Mouse (Mus musculus) regulatory T cell (primary cell): ENCODE results near the gene Hlx.

Experiments used
- in situ Hi-C: fragments of 300-600 bp; cut with MboI, MseI; formaldehyde crosslinking; loops from one replicate; pipeline ENCODE4 v1.15.1; 2025; ENCODE audit warnings: high pct_unique_total_duplicates

Hlx gene

DNA sequence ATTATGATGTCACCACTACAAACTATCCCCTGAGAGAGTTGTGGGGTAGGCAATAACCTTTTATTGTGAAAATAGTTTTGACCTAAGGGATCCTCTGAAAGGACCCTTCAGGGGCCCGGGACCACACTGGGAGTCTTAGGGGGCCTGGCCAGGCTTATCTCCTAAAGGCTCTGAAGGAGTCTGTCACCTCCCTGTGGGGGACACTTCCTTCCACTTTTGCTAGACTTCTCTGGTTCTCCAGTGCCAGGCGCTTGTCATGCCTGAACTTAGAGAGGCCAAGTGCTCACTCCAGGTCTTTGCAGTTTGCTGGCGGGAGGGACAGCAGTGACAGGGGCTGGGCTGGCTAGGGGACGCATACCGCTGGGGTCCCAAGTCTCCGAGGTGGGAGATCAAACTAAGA is 16.3 kb downstream of the Hlx start:
- in situ Hi-C loops, result no loop called here

DNA sequence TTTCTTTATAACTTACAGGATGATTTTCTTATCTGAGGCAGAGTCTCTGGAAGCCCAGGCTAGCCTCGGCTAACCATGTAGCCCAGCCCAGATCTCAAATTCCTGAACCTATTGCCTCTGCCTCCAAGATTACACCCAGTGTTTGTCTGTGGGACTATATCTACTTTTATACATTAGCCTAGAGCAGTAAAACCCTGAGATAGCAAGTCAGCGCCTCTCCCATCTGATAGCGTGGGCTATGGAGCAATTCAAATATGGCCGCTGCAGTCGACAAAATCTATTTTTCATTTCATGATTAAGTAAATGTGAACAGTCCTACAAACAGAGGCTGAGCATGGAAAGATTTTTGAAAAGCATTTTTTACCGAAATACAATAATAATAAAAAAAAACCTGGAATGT is 16.7 kb downstream of the Hlx start:
- in situ Hi-C loops, result no loop called here

DNA sequence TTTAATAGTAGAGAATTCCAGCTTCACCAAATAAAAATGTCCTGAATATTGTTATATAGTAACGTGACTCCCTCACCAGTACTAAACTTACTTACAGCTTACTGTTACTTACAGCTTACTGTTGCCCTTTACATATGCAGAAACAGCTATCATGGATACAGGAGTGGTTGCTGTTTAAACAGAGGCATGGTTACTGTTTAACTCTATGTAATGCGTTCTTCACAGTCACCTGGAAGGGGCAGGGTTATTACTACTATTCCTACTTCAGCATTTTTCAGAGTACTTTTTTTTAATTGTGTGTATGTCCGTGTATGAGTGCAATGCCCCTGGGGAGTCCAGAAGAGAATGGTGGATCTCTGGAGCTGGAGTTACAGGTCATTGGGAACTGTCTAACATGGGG is 17.9 kb downstream of the Hlx start:
- in situ Hi-C loops, result no loop called here

DNA sequence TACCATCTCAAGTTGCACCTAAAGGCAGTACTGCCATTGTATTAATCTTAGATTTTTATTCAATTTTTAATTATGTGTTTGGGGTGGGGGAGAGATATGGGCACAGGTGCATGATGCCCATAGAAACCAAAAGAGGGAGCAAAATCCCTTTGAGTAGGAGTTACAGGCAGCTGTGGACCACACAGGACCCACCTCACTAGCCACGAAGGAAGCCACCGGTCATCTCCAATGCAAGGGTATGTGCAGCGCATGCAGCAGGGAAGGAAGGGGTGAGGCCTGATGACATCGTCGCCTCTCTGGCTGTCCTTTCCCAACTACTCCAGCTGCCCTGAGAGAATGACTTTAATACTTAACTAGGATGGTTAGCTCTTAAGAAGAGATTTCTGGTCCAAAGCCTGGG is 18.7 kb downstream of the Hlx start:
- in situ Hi-C loops, result no loop called here

DNA sequence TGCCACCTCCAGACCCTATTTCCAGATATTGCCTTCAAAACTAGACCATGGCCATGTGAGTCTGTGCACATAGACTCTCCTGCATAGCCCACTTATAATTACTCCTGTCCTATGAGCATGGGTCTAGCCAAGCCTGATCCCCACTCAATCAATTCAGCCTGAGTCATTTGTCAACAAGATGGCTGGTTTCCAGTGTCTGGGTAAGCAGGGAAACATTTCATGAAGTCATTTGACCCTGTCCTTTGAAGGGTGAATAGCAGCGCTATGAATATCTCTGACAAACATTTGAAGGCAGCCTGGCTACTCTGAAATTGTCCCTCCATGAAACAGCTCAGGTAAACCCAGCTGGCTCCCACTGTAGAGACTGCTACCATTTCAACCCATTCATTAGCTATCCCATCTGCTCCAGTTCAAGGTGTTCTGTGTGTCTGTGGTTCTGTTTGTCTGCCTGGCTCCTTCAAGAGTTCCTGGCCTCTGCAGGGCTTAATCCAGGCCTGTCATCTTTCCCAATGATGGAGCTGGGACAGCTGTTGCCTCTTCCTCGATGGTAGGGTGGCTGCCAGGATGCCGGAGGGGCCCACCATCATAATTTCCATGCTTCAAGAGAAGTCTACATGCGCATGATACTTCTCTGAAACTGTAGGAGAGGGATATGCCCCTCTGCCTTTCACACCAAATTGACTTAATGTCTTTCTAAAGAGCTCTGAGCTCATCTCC is 24.7 kb downstream of the Hlx start:
- in situ Hi-C loops, result no loop called here

DNA sequence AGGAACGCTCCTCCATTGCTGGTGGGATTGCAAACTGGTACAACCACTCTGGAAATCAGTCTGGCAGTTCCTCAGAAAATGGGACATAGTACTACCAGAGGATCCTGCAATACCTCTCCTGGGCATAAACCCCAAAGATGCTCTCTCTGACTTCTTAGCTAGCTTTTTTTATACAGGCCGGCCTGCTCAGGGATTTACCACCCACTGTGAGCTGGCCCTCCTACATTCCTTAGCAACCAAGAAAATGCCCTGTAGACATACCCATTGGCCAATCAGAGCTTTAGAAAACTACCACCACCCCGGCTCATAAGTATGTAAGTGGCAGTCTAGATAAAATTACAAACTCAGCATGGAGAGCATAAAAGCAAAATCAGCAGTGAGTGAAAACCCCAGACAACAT is 27.5 kb downstream of the Hlx start:
- in situ Hi-C loops, result no loop called here

DNA sequence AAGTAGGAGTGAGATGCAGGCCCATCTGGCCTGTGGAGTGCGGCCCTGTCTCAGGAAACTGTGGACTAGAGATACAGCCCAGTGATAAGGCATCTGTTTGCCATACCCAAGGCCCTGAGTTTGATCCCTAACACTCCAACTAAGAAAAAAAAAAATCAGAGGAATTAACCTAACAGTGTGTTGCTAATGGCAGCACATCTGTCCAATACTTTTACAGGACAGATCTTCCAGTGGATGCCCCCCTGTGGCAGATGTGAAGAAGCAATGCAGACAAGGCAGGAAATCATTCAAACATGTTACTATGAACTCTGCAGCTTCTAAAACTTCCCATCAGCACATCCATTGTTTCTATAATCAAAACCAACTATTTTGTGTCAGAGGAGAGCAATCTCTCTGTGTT is 33.1 kb downstream of the Hlx start:
- in situ Hi-C loops, result no loop called here

DNA sequence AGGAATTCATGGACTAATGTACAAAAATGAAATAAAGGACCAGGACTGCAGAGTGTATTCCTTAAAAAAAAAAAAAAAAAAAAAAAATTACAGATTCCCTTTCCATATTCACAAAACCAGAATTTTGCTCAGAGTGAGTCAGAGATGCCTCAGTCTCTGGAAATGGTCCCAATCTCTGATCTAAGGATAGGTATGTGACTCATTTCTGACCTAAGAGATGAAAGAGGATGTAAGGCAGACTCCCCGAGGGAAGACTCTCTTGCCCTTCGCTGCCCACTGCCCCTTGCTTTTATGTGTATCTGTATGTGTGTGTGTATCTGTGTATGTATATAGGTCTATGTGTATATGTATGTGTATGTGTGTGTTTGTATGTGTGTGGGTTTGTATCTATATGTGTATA is 37.0 kb downstream of the Hlx start:
- in situ Hi-C loops, result no loop called here

DNA sequence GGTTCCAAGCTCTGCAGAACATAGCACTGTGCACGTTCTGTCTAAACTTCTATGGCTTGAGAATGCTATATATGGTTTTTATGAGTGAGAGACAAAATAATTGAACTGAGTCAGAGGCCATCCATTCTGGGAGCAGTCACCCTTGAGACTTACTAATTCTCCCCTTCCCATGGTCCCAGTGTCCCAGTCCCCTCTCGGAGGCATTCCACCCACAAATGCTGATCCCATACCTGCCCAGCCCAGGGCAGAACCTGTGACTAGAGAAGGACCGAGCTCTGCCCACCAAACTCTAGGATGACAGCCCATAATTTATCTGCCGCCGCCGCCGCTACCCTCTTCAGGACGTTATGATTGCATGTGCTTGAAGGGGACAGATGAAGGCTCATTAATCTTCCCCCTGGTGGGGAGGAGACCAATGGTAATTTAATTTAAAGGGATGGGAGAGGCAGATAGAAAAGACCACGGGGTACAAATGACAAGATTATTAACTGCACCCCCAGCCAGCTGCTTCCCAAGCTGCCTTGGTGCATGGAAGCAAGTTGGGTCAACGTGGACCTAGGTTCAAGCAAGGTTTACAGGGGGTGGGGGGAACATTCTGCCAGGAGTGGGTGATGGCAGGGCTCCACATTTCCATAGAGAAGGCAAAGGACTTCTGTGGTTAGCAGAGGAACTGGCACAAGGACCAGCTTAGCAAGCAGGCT is 40.1 kb downstream of the Hlx start:
- in situ Hi-C loops, result no loop called here

DNA sequence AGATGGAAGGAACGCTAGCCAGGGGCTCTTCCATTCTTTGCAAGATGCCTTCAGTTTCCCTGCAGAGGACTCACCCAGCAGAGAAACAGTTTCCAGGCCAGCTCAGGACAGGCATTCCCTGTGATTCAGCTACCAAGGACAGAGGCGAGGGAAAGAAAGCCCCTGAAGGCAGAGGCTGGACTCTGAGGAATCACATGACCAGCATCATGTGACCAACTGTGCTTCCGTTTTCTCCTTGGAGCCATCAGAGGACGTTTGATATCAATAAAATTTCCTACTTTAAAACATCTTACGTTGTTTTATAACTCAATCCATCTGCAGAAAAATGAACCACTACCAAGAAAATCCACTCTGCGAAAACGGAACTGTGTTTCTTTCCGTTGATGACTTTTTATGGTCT is 41.2 kb downstream of the Hlx start:
- in situ Hi-C loops, result no loop called here

DNA sequence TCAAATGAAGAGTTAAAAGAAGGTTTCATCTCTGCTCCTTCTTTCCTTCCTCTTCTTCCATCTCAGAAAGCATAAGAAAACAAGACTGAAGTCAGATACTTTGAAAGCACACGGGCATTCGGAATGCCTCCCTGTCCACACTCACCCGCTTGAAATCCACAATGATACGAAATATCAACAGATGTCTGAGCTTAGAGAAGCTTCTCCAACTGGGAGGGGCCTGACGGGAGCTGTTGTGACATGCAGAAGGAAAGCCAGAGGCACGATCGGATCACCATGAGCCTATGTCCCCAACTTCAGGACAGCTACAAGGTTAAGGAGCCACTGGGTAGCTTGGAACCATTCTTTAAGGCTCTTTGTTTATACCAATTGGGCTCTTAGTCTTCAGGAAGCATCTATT is 44.4 kb downstream of the Hlx start:
- in situ Hi-C loops, result loop anchor here (10.0 kb wide), 2 partner anchors 913 to 1883 kb away; no protein-coding TSS in a partner anchor

DNA sequence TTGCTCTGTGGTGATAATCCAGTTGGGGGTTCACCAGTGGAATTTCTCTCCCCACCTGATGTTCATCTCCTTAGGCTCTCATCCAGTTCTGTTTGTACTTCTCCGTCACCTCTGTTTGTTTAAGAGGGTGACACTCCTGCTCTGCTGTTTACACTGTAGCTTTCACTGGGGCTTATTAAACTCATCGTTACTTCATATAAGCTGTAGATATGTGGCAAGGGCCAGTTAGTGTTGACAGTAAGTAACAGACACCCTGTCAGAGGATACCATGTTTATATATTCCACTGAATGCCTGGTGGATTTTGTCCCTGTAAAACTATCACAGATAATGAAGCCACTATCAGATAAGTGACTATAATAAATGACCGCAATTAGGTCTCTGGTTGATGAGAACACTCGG is 44.9 kb downstream of the Hlx start:
- in situ Hi-C loops, result loop anchor here (10.0 kb wide), 2 partner anchors 913 to 1883 kb away; no protein-coding TSS in a partner anchor

DNA sequence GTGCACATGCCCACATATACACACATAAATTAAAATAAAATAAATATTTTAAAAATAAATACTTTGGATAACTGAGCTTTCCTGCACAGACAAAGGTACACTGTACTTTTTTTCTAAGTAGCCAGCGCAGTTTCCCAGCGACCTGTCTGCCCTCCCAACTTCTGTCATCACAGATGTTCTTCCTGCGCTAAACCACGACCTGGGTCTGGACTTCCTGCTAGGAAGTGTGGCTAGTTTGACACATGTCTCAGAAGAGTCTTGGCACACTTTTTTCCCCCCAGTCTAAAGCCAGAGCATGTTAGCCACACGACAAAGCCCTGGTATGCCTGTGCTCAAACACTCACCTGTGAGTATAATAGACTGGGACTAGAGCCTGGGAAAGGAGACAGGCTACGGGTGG is 48.9 kb downstream of the Hlx start:
- in situ Hi-C loops, result loop anchor here (10.0 kb wide), 2 partner anchors 909 to 1879 kb away; no protein-coding TSS in a partner anchor

DNA sequence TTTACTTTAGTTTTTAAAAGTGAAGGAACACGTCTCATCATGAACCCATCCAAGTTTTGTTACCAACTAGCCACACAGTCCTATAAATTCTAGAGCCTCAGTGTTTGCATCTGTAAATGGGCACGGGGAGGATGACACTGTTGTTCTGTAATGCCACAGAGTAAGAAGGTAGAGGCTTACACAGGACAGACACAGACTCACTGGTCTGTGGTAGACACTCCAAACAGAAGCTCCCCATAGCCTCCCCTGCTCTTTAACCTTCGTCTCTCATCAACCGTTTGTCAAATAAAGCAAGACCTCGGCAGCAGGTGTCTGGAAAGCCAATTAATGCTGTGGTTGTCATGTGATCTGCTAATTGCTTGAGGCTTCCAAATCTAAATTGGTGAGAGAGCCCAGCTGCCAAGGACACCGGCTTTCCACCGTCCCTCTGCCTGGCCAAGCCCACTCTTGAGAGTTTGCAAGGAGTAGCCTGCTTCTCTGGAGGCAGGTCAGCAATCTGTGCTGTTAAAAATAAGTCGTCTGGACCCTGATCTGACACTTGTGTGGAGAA is 52.9 kb downstream of the Hlx start:
- in situ Hi-C loops, result no loop called here

DNA sequence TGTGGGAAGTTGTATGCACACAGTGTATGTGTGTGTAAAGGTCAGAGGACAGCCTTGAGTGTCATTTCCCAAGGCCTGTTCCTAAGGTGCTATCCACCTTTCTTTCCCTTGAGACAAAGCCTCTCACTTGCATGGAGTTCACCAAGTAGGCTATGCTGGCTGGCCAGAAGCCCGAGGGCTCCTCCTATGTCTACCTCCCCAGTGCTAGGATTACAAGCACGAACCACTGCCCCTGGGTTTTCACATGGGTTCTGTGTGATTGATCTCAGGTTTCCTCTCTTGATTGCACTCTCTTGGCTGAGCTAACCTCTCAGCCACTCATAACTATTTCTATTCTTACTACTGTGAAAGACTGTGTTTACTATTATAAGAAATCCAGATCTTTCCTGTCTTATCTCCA is 54.8 kb downstream of the Hlx start:
- in situ Hi-C loops, result no loop called here
